Mouse (Mus musculus): ENCODE results near the gene Fbxl19.

The Fbxl19 gene

DNA sequence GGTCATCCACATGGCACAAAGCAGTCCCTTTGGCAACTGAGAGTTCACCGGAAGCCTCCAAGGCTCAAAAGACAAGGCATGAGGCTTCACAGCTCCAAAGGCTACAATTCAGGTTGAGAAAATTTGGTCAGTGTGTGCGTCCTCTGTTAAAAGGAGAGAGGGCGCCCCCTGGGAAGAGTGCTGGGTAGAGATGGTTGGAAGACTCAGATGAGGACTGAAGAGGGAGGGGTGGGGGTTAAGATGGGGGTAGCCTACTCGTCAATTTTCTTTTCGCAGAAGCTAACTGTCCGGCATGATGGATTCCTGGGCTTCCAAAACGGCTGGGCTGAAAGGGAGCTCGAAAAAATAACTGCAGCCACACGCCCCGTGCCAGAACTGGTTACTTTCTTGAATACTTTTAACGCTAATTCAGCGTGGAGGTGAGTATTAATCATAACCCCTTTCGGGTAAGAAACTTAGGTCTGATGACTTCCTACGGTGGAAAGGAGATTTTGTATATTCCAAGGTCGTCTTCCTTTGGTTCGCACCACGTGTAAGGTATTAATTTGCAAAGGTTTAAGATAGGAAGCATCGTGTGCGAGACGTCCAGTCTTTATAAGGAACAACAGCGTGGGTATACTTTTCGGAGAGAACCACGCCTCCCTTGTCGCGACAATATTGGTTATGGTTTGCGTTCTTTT is at the start of gene Fbxl19:
Gene Fbxl19, plus strand, starts transcription at position 178 of the 680 bp plus-strand sequence.
- DNase-seq = peak; percentile 90

DNA sequence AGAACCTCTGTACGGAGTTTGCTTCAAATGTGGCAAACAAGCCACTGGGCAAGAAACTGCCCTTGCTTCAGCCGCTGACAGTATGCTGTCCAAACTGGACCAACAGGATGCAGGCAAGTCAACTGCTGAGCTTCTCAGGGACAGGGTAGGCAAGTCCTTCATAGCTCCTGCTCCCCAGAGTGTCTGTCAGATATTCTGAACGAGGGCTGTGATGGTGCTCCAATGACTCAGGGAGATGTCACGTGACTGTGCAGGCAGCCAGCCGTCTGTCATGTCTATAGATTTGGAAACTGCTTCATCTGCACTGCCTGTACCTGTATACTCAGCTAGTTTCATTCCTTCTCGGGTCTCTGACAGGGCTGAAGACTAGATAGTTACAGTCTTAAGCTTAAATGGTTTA is 45.4 kb upstream of the Fbxl19 start:
- DNase-seq = no peak

DNA sequence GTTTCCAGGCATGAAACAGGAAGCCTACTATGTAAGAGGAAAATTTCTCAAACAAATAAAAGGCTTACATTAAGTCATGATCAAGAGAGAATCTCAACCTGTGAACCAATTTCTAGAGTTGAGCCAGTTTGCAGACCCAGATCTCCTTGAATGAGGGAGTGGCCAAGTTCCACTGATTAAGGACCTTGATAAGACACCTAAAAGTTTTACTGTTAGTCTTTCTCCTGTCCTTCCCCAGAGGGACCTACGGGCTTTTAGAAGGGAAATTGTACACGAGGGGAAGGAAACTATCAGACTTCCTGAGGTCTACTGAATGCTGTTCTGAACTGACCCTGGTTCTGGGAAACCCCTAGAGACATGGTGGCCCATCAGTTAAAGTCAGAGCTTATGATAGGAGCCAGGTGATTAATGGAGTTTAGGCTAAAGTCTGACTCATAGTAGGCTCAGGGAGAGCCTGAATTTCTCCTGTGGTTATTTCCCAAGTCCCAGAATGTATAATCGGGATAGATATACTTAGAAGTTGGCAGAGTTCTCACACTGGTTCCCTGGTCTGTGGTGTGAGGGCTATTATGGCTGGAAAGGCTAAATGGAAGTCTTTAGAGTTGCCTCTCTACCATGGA is 43.5 kb upstream of the Fbxl19 start:
- DNase-seq = no peak

DNA sequence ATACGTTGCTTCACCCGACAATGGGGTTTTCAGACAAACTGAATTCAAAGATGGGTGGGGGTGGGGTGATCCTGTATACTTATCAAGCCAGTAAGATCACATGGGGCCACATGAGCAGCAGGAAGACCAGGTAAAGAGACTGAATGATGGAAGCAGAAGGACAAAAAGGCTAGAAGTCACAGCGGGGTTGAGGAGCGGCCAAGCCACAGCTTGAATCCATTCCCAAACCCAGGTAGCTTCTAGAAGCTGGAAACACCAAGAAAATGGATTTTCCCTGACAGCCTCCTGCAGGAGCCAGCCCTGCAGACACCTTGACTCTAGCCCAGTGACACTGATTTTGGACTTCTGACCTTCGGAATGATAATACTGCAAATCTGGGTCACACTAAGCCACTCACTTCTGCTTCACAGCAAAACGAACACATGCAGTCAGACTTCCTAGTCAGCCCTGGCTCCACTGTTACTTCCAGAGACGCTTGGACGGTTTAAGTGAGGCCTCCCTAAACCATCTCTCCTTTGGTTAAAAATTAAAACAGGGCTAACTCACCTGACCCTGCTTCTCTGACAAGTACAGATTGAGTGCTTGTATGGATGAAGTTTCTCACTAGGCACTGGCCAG is 40.7 kb upstream of the Fbxl19 start:
- no peak for DNase-seq

DNA sequence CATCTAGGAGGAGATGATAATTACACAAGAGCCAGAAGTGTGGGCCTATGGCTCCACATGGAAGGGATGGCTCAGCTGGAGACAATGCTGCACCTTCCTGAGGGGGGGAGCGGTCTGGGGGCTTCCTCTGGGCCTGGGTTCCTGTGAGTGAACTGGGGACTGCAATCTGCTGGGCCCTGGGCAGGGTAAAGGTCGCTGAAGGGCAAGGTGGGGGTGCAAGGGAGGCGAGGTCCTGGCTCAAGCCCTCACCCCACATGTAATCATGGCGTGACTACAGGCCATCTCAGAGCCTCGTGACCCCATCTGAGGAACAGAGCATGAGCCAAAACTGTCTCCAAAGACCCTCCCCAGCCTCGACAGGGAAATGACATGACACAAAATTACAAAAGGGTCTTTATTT is 39.7 kb upstream of the Fbxl19 start:
- DNase-seq = no peak

DNA sequence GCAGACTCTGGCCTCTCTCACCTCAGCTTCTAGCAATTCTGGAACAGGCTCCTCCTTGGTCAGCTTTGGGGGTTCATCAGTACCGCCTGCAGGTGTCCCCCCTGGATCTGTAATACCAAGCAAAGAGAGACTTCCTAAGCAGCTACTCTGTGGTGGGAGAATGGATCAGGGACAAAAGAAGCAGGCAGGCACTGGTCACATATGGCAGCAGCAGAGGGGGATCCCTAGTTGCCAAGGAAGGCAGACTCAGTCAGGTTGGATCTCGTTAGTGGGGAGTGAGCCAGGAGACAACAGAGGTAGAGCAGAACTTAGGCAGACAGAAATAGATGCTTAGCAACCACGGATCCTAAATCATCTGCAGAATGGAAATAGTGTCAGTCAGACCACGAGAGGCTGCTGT is 38.6 kb upstream of the Fbxl19 start:
- no peak for DNase-seq

DNA sequence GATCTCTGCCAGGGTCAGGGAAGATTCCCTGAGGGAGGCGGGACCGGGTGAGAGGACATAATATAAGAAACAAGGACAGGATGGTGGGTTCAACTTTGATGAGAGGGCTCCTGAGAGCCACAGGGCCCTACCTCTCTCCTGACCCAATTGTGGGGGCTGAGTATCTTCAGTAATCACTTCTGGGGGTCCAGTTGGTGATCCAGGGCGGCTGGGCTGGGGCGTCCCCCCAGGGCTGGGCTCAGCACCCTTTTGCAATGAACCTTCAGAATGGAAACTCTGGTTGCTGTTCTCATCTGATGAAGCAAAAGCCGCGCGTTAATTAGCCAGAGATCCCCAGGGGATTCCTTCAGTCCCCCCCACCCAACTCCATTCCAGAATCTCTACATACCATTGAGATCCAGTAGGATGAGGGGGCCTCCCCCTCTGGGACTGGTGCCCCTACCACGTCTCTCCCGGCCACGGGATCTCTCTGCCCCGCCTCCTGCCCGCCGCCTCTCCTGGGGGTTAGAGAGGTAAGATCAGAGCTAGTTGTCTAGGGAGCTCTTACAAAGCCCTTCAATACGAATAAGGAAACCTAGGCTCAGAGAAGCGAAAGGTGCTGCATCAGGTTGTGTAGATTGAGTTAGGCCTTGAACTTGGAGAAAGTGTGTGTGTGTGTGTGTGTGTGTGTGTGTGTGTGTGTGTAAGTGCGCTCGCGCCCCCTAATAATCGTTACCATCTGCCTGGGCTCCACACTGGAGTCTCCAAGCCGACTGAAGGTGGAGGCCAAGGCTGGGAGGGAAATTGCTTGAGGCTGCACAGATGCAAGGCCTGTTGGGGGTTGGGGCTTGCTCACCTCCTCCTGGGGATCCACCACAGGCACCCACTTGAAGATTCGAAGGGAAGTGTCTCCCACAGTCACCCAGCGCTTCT is 37.0 kb upstream of the Fbxl19 start:
- peak; percentile 65 for DNase-seq

DNA sequence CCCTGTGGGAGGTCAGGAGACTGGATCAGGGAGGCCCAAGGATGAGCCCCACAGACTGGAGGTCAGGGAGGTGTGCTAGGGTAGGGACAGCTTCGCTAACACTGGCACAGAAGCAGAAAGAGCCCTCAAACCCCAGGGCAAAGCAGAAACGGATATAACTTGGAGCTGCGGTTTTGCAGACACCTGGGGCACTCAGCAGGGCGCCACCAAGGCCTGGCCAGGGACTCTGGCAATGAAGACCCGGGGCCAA is 36.5 kb upstream of the Fbxl19 start:
- no peak for DNase-seq

DNA sequence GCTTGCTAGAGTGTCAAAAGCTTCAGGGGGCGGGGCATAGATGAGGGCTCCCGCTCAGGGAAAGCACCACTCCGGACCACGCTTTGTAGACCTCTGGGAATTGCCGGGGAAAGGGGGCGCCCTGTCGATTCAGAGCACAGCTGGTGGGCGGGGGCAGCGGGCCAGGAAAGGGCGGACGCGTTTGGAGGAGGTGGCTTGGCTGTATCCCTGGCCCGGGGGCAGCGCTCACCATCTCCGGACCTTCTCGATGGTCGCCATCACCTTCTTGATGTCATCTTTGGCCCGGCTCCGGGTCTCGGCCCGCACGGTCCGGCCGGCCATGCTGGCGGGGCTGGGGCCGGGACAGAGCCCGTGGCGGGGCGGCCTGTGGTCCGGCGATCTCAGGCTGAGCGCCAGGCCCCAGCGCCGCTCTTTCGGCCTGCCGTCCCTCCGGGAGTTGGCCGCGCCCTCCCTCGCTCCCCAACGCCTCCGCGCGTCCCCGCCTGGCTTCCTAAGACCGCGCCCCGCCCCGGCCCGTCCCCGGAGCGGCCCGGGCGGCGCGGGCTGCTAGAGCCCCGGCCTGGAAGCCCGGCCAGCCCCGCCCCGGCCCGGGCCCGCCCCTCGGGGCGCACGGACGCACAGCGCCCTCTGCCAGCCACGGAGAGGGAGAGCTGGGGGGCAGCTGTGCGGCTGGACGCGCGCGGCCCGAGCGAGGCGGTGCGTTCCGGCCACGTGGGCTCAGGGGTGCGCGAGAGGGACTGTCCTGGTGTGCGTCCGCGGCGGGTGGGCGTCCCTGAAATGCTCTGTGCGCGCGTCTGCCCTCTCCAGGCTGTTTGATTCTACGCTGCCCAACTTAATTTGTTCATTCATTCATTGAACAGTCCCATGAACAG is 35.9 kb upstream of the Fbxl19 start, which contains the start of gene Bcl7c:
Gene Bcl7c, minus strand, starts transcription at position 727 of the 872 bp plus-strand sequence.
- DNase-seq = peak; percentile 89

DNA sequence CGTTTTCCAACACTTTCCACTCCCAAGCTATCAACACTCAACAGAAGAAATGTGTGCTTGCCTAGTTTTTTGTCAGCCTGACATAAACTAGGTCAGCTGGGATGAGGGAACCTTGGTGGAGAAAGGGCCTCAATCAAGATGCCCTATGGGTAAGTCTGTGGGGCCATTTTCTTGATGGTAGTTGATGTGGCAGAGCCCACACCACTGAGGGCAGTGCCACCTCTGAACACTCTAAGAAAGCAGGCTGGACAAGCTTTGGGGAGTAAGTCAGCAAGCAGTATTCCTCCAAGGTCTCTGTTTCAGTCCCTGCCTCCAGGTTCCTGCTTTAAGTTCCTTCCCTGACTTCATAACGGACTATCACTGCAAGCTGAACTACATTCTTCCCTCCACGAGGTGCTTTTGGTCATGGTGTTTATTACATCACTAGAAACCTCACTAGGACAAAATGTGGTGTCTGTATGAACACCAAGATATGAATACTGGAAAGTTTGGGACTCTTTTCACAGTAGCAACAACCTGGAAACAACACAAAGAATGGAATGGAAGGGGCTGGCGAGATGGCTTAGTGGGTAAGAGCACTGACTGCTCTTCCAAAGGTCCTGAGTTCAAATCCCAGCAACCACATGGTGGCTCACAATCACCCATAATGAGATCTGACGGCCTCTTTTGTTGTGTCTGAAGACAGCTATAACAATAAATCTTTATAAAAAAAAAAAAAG is 34.9 kb upstream of the Fbxl19 start:
- DNase-seq = no peak

DNA sequence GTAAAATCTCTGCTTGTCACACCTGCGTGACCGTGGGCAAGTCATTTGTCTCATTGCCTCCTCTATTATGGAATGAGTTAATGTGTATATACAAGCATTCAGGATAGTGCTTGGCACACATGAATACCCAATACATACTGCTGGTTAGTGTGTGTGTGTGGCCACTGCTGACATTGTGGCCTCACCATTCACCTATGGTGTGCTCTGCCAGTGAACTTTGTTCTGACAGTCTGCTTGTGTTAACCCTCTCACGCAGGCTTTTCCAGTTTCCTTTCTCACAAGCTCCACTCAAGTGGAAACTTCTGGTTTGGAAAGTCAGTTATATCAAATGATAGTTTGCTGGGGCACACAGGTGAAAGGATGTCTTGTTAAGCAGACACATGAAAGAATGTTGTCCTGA is 33.3 kb upstream of the Fbxl19 start:
- no peak for DNase-seq

DNA sequence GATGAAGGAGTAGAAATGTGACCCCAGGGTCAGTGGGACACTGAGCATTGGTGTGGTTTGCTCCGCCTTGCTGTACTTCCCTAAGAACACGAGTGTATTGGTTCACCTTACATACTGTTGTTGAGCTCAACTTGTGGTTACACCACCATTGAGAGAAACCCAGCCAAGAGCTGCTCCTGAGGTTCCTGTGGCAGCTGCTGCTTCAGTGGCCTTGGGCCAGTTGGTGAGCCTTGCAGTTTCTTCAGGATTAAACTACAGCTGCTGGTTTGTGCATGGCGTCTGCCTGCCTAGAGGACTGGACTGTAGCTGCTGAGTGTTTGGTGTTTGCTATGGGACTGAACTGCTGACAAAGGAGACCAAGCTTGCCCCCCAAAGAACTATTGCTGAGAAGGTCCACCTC is 32.9 kb upstream of the Fbxl19 start:
- no peak for DNase-seq

DNA sequence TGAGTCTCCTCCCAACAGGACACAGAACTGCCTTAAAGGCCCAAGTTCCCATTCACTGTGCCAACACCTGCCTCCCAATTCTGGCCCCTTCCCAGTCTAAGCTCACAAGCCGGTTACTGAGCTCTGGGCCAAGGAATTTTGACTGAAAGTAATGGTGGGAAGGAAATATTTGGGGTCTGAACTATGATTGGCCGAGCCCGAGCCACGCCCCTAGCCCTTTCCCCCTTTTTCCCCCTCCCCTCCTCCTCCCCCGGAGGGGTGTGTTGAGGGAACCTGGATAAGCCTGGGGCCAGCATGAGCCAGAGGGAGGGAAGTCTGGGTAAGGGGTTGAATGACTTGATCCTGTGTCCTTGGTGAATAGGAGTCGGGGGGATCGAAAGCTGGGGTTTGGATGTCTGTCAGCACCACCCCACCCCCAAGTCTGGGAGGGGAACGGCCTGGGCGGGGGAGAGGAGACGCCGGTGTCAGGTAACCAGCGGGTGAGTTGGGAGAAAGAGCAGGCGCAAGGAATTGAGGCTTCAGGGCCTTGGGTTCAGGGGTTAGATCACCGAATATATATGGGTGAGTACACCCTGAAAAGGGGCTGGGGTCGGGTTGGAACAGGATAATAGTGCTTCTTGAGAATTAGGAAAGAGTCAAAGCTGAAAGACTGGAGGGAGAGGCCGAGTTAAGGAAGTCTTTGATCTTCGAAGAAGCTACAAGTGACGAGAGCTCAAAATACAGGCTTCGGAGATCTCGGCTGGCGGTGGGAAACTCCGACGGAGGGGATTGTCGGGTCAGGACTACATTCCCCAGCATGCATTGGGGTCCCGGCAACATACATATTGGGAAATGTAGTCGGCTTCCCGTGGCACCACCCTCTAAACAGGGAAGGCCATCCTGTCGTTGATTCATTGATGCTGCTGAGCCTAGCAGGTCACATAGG is 31.6 kb upstream of the Fbxl19 start, which contains the start of gene Ctf1:
Gene Ctf1, plus strand, starts transcription at position 276 of the 925 bp plus-strand sequence.
- DNase-seq = peak; percentile 83

DNA sequence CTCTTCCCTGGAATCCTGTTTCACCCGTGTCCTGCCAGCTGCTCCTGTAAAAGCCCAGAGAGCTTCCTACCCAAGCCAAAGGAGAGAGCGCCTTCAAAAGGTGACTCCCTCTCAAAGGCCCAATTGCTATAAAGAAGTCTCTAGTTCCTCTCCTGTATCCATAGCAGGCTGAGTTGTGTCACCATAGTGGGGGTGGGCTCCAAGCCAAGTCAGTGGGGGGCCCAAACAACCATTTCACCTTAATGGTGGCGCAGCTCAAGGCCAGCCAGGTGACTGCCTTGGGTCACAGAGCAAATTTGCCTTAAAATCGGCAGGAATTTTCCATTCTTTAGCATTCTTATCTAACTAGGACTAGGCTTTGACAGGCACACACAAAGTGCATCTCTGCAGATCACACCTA is 29.5 kb upstream of the Fbxl19 start:
- DNase-seq = no peak

DNA sequence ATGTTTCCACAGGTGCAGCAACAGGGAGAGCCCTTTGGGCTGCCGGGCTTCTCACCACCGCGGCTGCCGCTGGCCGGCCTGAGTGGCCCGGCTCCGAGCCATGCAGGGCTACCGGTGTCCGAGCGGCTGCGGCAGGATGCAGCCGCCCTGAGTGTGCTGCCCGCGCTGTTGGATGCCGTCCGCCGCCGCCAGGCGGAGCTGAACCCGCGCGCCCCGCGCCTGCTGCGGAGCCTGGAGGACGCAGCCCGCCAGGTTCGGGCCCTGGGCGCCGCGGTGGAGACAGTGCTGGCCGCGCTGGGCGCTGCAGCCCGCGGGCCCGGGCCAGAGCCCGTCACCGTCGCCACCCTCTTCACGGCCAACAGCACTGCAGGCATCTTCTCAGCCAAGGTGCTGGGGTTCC is 27.4 kb upstream of the Fbxl19 start:
- peak; percentile 86 for DNase-seq

DNA sequence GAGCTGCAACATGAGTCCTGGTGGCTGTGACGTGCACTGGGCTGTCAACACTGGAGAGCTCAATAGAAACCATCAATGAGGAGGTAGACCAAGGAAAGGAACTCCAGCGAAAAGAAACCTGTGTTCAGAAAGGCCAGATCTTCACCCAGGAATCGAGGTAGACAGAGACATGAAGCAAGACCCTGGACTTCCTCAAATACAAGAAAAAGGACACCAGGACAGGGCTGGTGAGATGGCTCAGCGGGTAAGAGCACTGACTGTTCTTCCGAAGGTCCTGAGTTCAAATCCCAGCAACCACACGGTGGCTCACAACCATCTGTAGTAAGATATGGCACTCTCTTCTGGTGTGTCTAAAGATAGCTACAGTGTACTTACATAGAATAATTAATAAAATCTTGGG is 26.0 kb upstream of the Fbxl19 start:
- DNase-seq = no peak

DNA sequence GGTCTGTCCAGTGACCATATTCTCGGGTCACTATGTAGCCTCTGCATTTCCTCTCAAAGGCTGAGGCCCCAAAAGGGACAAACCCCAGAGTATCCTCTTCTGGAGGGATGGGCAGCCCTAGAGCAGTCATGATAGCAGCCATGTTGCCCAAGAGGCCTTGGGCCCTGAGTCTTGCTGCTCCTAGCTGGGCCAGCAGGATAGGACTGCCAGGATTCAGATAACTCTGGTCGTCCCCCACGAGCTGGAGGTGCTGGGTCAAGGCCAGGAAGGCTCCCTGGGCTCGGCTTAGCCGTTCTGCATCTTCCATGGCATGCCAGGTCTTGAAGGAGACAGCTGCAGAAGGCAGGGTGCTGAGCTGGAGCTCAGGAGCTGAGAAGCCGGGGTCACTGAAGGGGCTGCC is 25.1 kb upstream of the Fbxl19 start:
- no peak for DNase-seq

DNA sequence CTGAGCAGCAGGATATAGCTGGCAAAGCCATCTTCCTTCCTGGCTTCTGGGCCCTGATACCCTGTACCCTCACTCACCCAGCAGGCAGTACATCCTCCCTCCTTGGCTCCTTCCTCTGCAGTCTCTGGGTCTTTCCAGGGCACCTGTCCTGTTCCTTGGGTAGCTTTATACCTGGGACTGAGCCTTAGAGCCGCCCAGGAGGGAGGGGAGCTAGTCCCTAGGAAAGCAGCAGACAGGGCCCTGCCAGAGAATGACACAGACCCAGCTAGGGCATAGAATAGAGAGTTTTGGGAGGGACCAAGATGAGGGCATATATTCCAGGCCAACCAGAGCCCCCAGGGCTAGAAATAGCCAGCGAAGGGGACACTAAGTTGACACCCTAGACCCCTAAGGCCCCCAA is 18.9 kb upstream of the Fbxl19 start:
- no peak for DNase-seq

DNA sequence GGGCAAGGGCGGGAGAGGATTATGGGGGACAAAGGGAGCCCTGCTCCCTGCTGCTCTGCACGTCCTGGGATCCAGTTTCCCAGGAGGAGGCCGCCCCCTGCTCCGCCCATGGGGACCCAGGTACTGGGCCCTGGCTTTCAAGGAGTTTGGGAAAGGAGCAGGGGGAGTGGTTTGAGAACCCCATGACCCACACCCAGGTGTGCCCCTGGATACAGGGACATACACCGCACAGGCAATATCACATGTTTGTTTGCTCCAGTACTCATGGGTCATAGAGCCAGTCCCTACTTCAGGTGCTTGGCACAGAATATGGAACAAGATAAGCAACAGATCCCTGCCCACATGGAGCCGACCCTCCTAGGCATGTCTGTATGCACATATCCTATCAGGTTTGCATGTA is 18.4 kb upstream of the Fbxl19 start:
- no peak for DNase-seq

DNA sequence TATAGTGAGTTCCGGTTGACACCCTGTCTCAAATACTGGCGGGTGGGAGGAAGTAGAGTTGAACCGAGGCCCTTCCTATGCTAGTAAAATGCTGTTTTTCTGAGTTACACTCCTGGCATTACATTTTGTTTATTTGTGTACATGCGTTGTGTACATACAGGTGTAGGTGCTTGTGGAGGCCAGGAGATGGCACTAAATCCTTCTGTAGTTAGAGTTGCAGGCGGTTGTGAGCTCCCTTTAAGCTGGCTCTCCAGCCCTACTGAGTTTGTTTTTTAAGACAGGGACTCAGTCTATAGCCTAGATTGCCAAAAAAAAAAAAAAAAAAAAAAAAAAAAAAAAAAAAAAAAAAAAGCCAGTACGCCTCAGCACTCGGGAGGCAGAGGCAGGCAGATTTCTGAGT is 16.4 kb upstream of the Fbxl19 start:
- DNase-seq = no peak

DNA sequence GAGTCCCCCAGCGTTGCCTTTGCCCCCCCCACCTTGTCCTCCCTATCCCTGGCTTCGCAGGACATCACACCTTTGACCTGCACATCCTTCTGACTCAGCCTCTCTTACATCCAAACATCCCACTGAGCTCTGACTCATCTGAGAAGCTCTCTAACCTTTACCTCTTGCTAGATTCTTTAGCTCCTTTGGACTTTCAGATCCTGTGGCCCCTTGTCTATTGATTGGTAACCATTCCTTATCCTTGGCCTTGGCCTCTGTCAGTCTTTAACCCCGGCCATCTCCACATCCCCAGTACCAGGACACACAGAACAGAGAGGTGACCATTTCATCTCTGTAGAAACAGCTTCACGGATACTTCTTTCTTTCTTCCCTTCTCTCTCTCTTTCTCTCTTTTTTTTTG is 14.2 kb upstream of the Fbxl19 start:
- no peak for DNase-seq

Data from thymus, postnatal 4 days (tissue).